Mouse (Mus musculus) forebrain, embryonic 10.5 days (tissue): ENCODE results near the gene Scfd2. TPM values are rescaled to one million over a fixed set of nuclear protein-coding genes. Genes with fewer than 3 reads are reported as not detected.

Experiments used
- DNase-seq: peaks from one replicate; pipeline ENCODE4 v3.0.0-alpha.2; 2017; ENCODE audit warnings: low spot score; ENCODE audit errors: extremely low spot score
- H3K27ac ChIP-seq: fragments of 300-500 bp; sonication (generic); 2 replicates; pipeline ENCODE4 v1.5.1; 2016; ENCODE audit warnings: mild to moderate bottlenecking
- H3K27me3 ChIP-seq: fragments of 300-500 bp; sonication (generic); 2 replicates; pipeline ENCODE4 v1.6.1; 2016; ENCODE audit warnings: mild to moderate bottlenecking; ENCODE audit not compliant: poor library complexity, severe bottlenecking
- H3K36me3 ChIP-seq: fragments of 300-500 bp; sonication (generic); replicated peaks from 2 replicates; pipeline ENCODE4 v1.6.1; 2016; ENCODE audit warnings: mild to moderate bottlenecking, moderate library complexity
- H3K4me1 ChIP-seq: fragments of 300-500 bp; sonication (generic); 2 replicates; pipeline ENCODE4 v1.6.1; 2016
- H3K4me3 ChIP-seq: fragments of 300-500 bp; sonication (generic); 2 replicates; pipeline ENCODE4 v1.5.1; 2016; ENCODE audit warnings: mild to moderate bottlenecking, moderate library complexity
- H3K9me3 ChIP-seq: fragments of 300-500 bp; sonication (generic); 2 replicates; pipeline ENCODE4 v1.6.1; 2016; ENCODE audit warnings: mild to moderate bottlenecking, moderate library complexity
- WGBS: fragments of 180-500 bp; shearing (Covaris S2); methylation state at CpG from one replicate; pipeline ENCODE4 v1.1.7; 2016; 5-methylcytosine and 5-hydroxymethylcytosine counted together
- polyA plus RNA-seq: library from polyadenylated mRNA; unstranded; fragments of >200 nt; fragmentation: Nextera tagmentation; extraction: Ambion mirVana; gene quantifications from 2 replicates; pipeline ENCODE4 v1.2.1, GENCODE M21; 2016

The Scfd2 gene
- polyA plus RNA-seq, 1 experiment from 2014 or later = 16.6 TPM

GRCm38 (mm10) chr5:74450977-74451376 lies 80.6 kb downstream of the Scfd2 start:
- no peak for DNase-seq
- 70% methylated on average over 5 of the region's 5 CpGs for WGBS
- no peaks in the 10 kb centered on the region for H3K27me3 ChIP-seq
- peaks cover 3% of the 10 kb centered on the region; the same call in 1 of the 2 replicates for H3K4me1 ChIP-seq
- no peak overlapping the region for H3K4me3 ChIP-seq
- H3K36me3 ChIP-seq = no peaks in the 10 kb centered on the region
- no peaks in the 10 kb centered on the region for H3K9me3 ChIP-seq
- no peak overlapping the region for H3K27ac ChIP-seq

- Histone ChIP-seq H3K36me3 (no peaks in the 10 kb centered on the region), H3K27ac (no peak overlapping the region), H3K9me3 (no peaks in the 10 kb centered on the region), H3K4me3 (no peak overlapping the region), H3K4me1 (peaks cover 3% of the 10 kb centered on the region; the same call in 1 of the 2 replicates), H3K27me3 (no peaks in the 10 kb centered on the region)
- 69% methylated on average over 10 of the region's 10 CpGs for WGBS
- DNase-seq = no peak
Measured at GRCm38 (mm10) chr5:74447517-74448334, 83.8 kb downstream of the Scfd2 start.

GRCm38 (mm10) chr5:74445861-74446260 lies 85.7 kb downstream of the Scfd2 start:
- Histone ChIP-seq H3K4me1 (peaks cover 3% of the 10 kb centered on the region; the same call in 1 of the 2 replicates), H3K9me3 (no peaks in the 10 kb centered on the region), H3K27ac (no peak overlapping the region), H3K4me3 (no peak overlapping the region), H3K36me3 (no peaks in the 10 kb centered on the region), H3K27me3 (no peaks in the 10 kb centered on the region)
- no peak for DNase-seq
- WGBS = 81% methylated on average over 3 of the region's 3 CpGs

GRCm38 (mm10) chr5:74438353-74438752 lies 93.2 kb downstream of the Scfd2 start:
- no peak for DNase-seq
- Histone ChIP-seq H3K9me3 (no peaks in the 10 kb centered on the region), H3K4me1 (peaks cover 3% of the 10 kb centered on the region; the same call in 1 of the 2 replicates), H3K27ac (no peak overlapping the region), H3K36me3 (no peaks in the 10 kb centered on the region), H3K27me3 (no peaks in the 10 kb centered on the region), H3K4me3 (no peak overlapping the region)
- WGBS = 89% methylated on average over 8 of the region's 8 CpGs

GRCm38 (mm10) chr5:74433580-74434147 lies 97.9 kb downstream of the Scfd2 start:
- Histone ChIP-seq H3K36me3 (no peaks in the 10 kb centered on the region), H3K27ac (peak overlapping the region; percentile 62; the same call in 1 of the 2 replicates), H3K27me3 (no peaks in the 10 kb centered on the region), H3K9me3 (no peaks in the 10 kb centered on the region), H3K4me3 (no peak overlapping the region), H3K4me1 (peaks cover 8% of the 10 kb centered on the region; the same call in 1 of the 2 replicates)
- WGBS = 38% methylated on average over 9 of the region's 9 CpGs
- peak; percentile 43 for DNase-seq

GRCm38 (mm10) chr5:74432879-74433539 lies 98.5 kb downstream of the Scfd2 start:
- Histone ChIP-seq H3K9me3 (no peaks in the 10 kb centered on the region), H3K4me3 (no peak overlapping the region), H3K27me3 (no peaks in the 10 kb centered on the region), H3K4me1 (peaks cover 8% of the 10 kb centered on the region; the same call in 1 of the 2 replicates), H3K36me3 (no peaks in the 10 kb centered on the region), H3K27ac (peak overlapping the region; percentile 59; the same call in 1 of the 2 replicates)
- no peak for DNase-seq
- 64% methylated on average over 14 of the region's 14 CpGs for WGBS

GRCm38 (mm10) chr5:74420615-74421132 lies 110.9 kb downstream of the Scfd2 start:
- DNase-seq = no peak
- 81% methylated on average over 5 of the region's 5 CpGs for WGBS
- Histone ChIP-seq H3K4me3 (no peak overlapping the region), H3K4me1 (0 out of 2 replicates have a peak, but pooled peaks cover 5% of the 10 kb centered on the region), H3K27ac (no peak overlapping the region), H3K9me3 (no peaks in the 10 kb centered on the region), H3K27me3 (no peaks in the 10 kb centered on the region), H3K36me3 (no peaks in the 10 kb centered on the region)

GRCm38 (mm10) chr5:74412557-74412956 lies 119.0 kb downstream of the Scfd2 start:
- no peak overlapping the region for H3K4me3 ChIP-seq
- no peak for DNase-seq
- H3K27me3 ChIP-seq = no peaks in the 10 kb centered on the region
- WGBS = 97% methylated on average over 3 of the region's 3 CpGs
- no peaks in the 10 kb centered on the region for H3K36me3 ChIP-seq
- H3K27ac ChIP-seq = no peak overlapping the region
- H3K4me1 ChIP-seq = no peaks in the 10 kb centered on the region
- no peaks in the 10 kb centered on the region for H3K9me3 ChIP-seq

- Histone ChIP-seq H3K9me3 (no peaks in the 10 kb centered on the region), H3K4me1 (no peaks in the 10 kb centered on the region), H3K27me3 (no peaks in the 10 kb centered on the region), H3K27ac (no peak overlapping the region), H3K36me3 (no peaks in the 10 kb centered on the region), H3K4me3 (no peak overlapping the region)
- WGBS = 90% methylated on average over 4 of the region's 5 CpGs
- no peak for DNase-seq
Measured at GRCm38 (mm10) chr5:74404887-74405286, 126.7 kb downstream of the Scfd2 start.

GRCm38 (mm10) chr5:74404083-74404482 lies 127.5 kb downstream of the Scfd2 start:
- DNase-seq = no peak
- WGBS = 82% methylated on average over 5 of the region's 5 CpGs
- no peaks in the 10 kb centered on the region for H3K36me3 ChIP-seq
- no peaks in the 10 kb centered on the region for H3K9me3 ChIP-seq
- H3K27ac ChIP-seq = no peak overlapping the region
- no peaks in the 10 kb centered on the region for H3K27me3 ChIP-seq
- no peak overlapping the region for H3K4me3 ChIP-seq
- H3K4me1 ChIP-seq = no peaks in the 10 kb centered on the region

- no peaks in the 10 kb centered on the region for H3K36me3 ChIP-seq
- no peak for DNase-seq
- no peaks in the 10 kb centered on the region for H3K4me1 ChIP-seq
- no peak overlapping the region for H3K27ac ChIP-seq
- 78% methylated on average over 4 of the region's 4 CpGs for WGBS
- no peaks in the 10 kb centered on the region for H3K9me3 ChIP-seq
- H3K4me3 ChIP-seq = no peak overlapping the region
- H3K27me3 ChIP-seq = no peaks in the 10 kb centered on the region
Measured at GRCm38 (mm10) chr5:74402626-74403025, 128.9 kb downstream of the Scfd2 start.

- no peaks in the 10 kb centered on the region for H3K36me3 ChIP-seq
- no peak for DNase-seq
- H3K9me3 ChIP-seq = no peaks in the 10 kb centered on the region
- H3K4me3 ChIP-seq = no peak overlapping the region
- no peak overlapping the region for H3K27ac ChIP-seq
- H3K4me1 ChIP-seq = peaks cover 12% of the 10 kb centered on the region
- WGBS = 79% methylated on average over 2 of the region's 2 CpGs
- H3K27me3 ChIP-seq = no peaks in the 10 kb centered on the region
Measured at GRCm38 (mm10) chr5:74391806-74392205, 139.8 kb downstream of the Scfd2 start.
